Mouse (Mus musculus) layer of hippocampus, adult 9-10 months (tissue): Measurements from ENCODE around the gene Naa40.
A peak's percentile ranks its signal among the peaks of the same experiment; 100 is the strongest.

Source experiments
- DNase-seq: peaks from one replicate; pipeline ENCODE4 v3.0.0; 2022; ENCODE audit warnings: low spot score

Gene Naa40

GRCm38 (mm10) chr19:7214484-7214883 lies 26.5 kb downstream of the Naa40 start:
- no peak for DNase-seq

GRCm38 (mm10) chr19:7213010-7213409 lies 28.0 kb downstream of the Naa40 start:
- no peak for DNase-seq

GRCm38 (mm10) chr19:7212216-7212615 lies 28.8 kb downstream of the Naa40 start:
- DNase-seq, result no peak

- no peak for DNase-seq
Observed at GRCm38 (mm10) chr19:7209907-7210646, 30.9 kb downstream of the Naa40 start.

GRCm38 (mm10) chr19:7205753-7206736 lies 34.9 kb downstream of the Naa40 start, which contains the start of gene Otub1:
TSS of gene Otub1 (minus strand) at chr19:7206316.
- peak; percentile 80 for DNase-seq

GRCm38 (mm10) chr19:7205326-7205725 lies 35.7 kb downstream of the Naa40 start:
- no peak for DNase-seq

GRCm38 (mm10) chr19:7204898-7205297 lies 36.1 kb downstream of the Naa40 start:
- no peak for DNase-seq

- DNase-seq, result no peak
Observed at GRCm38 (mm10) chr19:7200427-7200826, 40.6 kb downstream of the Naa40 start.

- DNase-seq, result no peak
Observed at GRCm38 (mm10) chr19:7199089-7199488, 41.9 kb downstream of the Naa40 start.

GRCm38 (mm10) chr19:7197445-7197844 lies 43.5 kb downstream of the Naa40 start:
- no peak for DNase-seq

GRCm38 (mm10) chr19:7196741-7197270 lies 44.2 kb downstream of the Naa40 start:
- no peak for DNase-seq

GRCm38 (mm10) chr19:7195900-7196728 lies 44.9 kb downstream of the Naa40 start:
- no peak for DNase-seq

GRCm38 (mm10) chr19:7192561-7192967 lies 48.4 kb downstream of the Naa40 start:
- DNase-seq, result no peak

- no peak for DNase-seq
Observed at GRCm38 (mm10) chr19:7191639-7192038, 49.3 kb downstream of the Naa40 start.

GRCm38 (mm10) chr19:7190986-7191385 lies 50.0 kb downstream of the Naa40 start:
- no peak for DNase-seq

GRCm38 (mm10) chr19:7189026-7189425 lies 52.0 kb downstream of the Naa40 start:
- no peak for DNase-seq

- no peak for DNase-seq
Observed at GRCm38 (mm10) chr19:7187157-7187556, 53.8 kb downstream of the Naa40 start.

GRCm38 (mm10) chr19:7185715-7186291 lies 55.2 kb downstream of the Naa40 start:
- no peak for DNase-seq

- DNase-seq, result no peak
Observed at GRCm38 (mm10) chr19:7185059-7185458, 55.9 kb downstream of the Naa40 start.

- no peak for DNase-seq
Observed at GRCm38 (mm10) chr19:7183419-7183818, 57.6 kb downstream of the Naa40 start.

GRCm38 (mm10) chr19:7182273-7182949 lies 58.6 kb downstream of the Naa40 start:
- peak; percentile 43 for DNase-seq
